Mouse (Mus musculus): ENCODE results near the gene Nmnat2.

Nmnat2 gene

DNA sequence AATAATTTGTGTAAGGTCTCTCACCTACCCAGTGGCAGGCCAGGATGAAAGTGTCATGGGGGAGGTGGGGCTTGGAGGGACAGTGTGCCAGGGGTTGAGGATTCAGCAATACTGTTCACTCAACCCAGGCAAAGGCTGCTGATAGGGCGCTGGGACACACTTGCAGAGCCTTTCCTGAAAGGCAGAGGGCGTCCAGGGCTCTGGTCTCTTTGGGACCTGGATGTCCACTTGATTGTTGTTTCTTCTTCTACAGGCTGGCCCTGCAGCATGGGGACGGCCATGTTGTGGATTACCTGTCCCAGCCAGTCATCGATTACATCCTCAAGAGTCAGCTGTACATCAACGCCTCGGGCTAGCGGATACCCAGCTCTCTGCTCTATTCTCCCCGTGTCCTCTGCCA, 160.5 kb downstream of the Nmnat2 start:
- Histone ChIP-seq H3K27me3 (ENCODE audit: control insufficient read depth, insufficient read depth, low read length, poor library complexity, severe bottlenecking) (no peaks in the 10 kb centered on the region), H3K36me3 (ENCODE audit: control insufficient read depth, insufficient read depth, low read length, poor library complexity, severe bottlenecking) (no peaks in the 10 kb centered on the region)
- DNase-seq (ENCODE audit: low read depth, low spot score) = no peak

GRCm38 (mm10) chr1:153120544-153120943, 165.8 kb downstream of the Nmnat2 start:
- DNase-seq (ENCODE audit: low read depth, low spot score) = no peak
- Histone ChIP-seq H3K36me3 (ENCODE audit: control insufficient read depth, insufficient read depth, low read length, poor library complexity, severe bottlenecking) (no peaks in the 10 kb centered on the region), H3K27me3 (ENCODE audit: control insufficient read depth, insufficient read depth, low read length, poor library complexity, severe bottlenecking) (no peaks in the 10 kb centered on the region)

GRCm38 (mm10) chr1:153121320-153121719, 166.5 kb downstream of the Nmnat2 start:
- DNase-seq (ENCODE audit: low read depth, low spot score) = no peak
- H3K36me3 ChIP-seq (ENCODE audit: control insufficient read depth, insufficient read depth, low read length, poor library complexity, severe bottlenecking) = no peaks in the 10 kb centered on the region
- no peaks in the 10 kb centered on the region for H3K27me3 ChIP-seq (ENCODE audit: control insufficient read depth, insufficient read depth, low read length, poor library complexity, severe bottlenecking)

DNA sequence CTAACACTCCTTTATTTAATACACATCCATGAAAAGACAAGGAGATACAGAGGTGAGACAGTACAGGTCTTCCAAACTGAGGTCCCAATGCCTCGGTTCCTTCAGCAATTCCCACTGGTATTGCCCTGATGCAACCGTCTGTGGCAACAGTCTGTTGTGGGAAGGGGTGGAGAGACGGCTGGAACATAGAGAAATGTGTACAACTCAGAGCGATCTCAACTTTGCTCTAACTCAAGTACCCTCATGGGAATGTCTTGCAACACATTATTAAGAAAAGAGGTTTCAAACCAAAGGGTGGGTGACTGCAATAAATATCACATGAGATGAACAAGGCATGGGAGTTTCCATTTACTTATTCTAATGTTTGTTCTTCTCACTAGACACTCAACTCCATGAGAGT, 168.0 kb downstream of the Nmnat2 start:
- no peak for DNase-seq (ENCODE audit: low read depth, low spot score)
- no peaks in the 10 kb centered on the region for H3K36me3 ChIP-seq (ENCODE audit: control insufficient read depth, insufficient read depth, low read length, poor library complexity, severe bottlenecking)
- no peaks in the 10 kb centered on the region for H3K27me3 ChIP-seq (ENCODE audit: control insufficient read depth, insufficient read depth, low read length, poor library complexity, severe bottlenecking)

- Histone ChIP-seq H3K27me3 (ENCODE audit: control insufficient read depth, insufficient read depth, low read length, poor library complexity, severe bottlenecking) (no peaks in the 10 kb centered on the region), H3K36me3 (ENCODE audit: control insufficient read depth, insufficient read depth, low read length, poor library complexity, severe bottlenecking) (no peaks in the 10 kb centered on the region)
- no peak for DNase-seq (ENCODE audit: low read depth, low spot score)
These were observed 169.7 kb downstream of the Nmnat2 start for GRCm38 (mm10) chr1:153124502-153124901.

DNA sequence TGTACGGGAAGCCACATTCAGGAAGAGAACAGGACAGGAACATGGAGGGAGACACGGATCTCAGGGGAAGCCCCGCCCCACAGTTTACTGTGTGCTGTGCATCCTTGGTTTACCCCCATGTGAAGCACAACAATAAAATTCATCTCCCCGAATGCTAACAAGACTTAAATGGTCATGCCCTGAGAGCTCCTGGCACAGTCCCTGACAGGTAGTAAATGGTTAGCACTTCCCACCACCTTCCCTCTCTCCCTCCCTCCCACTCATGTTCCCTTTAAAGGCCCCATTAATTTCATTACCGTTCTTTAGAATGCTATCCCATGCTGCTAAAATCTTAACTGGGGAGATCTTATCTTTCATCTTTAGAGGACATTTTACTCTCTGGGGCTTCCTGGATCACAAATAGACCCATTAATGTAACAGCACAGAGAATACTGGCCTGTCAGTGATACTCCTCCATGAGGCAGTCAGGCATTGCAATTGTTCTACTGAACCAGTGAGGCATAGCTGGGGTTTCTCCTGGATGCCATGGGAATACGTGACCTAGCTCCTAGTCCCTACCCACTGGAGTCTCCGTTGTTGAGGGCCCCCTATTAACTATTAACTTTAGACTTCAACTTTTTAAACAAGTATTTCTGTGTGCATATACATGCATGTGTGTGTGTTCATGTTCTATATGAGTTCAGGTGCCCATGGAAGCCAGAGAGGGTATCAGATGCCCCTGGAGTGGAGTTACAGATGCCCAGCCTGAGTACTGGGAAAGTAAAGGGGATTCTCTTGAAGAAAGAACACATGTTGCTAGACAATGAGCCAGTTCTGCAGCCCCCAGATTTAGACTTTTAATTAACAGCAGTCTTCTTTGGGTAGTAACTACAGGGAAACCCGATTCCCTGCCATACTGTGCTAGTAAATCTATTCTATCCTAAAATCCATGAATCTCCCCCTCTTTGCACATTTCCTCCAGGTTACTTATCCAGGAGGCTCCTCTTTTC, 170.8 kb downstream of the Nmnat2 start:
- Histone ChIP-seq H3K27me3 (ENCODE audit: control insufficient read depth, insufficient read depth, low read length, poor library complexity, severe bottlenecking) (no peaks in the 10 kb centered on the region), H3K36me3 (ENCODE audit: control insufficient read depth, insufficient read depth, low read length, poor library complexity, severe bottlenecking) (no peaks in the 10 kb centered on the region)
- no peak for DNase-seq (ENCODE audit: low read depth, low spot score)

DNA sequence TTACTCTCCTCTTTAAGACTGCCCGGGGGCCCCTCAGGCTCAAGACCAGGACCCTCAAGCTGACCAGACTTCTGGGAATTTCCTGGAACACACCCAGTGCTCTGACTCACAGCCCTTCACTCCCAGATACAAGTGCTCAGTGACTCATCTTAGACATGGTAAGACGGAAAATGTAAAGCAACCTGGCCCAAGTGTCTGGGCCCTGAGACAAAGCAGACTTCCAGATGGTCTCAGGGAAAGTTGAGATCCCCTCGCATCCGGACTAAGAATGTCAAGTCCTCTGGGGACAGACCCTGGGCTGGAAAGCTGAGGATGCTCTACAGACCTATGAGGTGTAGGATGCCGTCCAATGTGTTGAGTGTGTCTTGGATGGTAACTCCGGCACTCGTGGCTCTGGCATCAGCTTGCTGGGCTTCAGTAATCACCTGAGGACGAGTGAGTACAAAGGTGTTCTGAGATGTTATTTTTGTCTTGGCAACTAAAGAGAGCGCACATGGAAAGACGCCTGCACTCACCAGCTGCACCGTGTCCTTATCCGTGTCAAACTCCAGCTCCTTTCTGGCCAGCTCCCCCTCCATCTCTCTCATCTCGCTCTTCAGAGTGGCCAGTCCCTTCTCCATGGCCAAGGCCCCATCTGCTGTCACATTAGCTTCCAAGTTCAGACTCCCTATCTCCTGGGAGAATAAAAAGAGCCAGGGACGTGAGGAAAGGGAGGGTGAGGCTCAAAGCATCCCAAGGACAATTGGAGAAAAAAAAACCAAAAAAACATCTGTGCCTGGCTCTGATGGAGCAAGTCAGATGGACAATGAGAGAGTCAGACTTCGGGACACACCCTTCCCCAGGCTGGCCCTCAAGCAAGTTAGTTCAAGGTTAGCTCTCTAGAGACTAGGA, 171.9 kb downstream of the Nmnat2 start:
- Histone ChIP-seq H3K27me3 (ENCODE audit: control insufficient read depth, insufficient read depth, low read length, poor library complexity, severe bottlenecking) (no peaks in the 10 kb centered on the region), H3K36me3 (ENCODE audit: control insufficient read depth, insufficient read depth, low read length, poor library complexity, severe bottlenecking) (no peaks in the 10 kb centered on the region)
- no peak for DNase-seq (ENCODE audit: low read depth, low spot score)

DNA sequence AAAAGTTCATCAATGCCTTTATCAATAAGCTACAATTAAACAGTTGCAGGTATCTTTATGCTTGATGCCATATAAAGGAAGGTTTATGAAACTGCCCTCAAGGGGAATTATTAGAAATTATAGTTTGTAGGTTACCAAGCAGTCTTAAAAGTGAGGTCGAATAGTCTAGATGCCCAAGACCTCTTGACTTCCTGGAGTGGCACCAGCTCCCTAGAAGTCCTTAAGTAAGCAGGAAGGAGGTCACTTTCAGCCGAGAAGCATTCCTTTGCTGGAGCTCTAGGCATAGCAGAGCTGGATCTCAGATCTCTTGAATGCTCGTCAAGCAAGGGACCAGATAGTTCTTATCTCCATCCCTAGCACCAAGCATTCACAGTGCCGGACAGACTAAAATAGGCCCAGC, 172.8 kb downstream of the Nmnat2 start:
- Histone ChIP-seq H3K36me3 (ENCODE audit: control insufficient read depth, insufficient read depth, low read length, poor library complexity, severe bottlenecking) (no peaks in the 10 kb centered on the region), H3K27me3 (ENCODE audit: control insufficient read depth, insufficient read depth, low read length, poor library complexity, severe bottlenecking) (no peaks in the 10 kb centered on the region)
- no peak for DNase-seq (ENCODE audit: low read depth, low spot score)

DNA sequence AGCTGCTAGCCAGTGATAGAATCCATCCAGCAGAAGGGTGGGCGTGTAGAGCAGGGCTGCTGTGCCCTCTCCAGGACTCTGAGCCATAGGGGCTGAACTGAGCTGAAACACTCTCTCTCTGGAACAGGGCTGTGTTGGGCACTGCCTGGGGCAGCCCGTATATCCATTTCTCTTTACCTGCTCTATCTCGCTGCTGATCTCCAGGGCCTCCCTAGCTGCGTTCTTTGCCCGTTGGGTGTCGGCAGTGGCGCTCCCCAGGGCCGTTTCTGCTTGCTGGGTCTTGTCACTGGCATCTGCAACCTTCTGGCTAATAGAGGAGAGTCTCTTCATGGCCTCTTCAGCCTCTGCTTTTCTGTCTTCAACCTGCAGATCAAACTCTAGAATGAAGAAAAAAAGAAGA, 174.0 kb downstream of the Nmnat2 start:
- no peaks in the 10 kb centered on the region for H3K36me3 ChIP-seq (ENCODE audit: control insufficient read depth, insufficient read depth, low read length, poor library complexity, severe bottlenecking)
- no peaks in the 10 kb centered on the region for H3K27me3 ChIP-seq (ENCODE audit: control insufficient read depth, insufficient read depth, low read length, poor library complexity, severe bottlenecking)
- DNase-seq (ENCODE audit: low read depth, low spot score) = no peak

DNA sequence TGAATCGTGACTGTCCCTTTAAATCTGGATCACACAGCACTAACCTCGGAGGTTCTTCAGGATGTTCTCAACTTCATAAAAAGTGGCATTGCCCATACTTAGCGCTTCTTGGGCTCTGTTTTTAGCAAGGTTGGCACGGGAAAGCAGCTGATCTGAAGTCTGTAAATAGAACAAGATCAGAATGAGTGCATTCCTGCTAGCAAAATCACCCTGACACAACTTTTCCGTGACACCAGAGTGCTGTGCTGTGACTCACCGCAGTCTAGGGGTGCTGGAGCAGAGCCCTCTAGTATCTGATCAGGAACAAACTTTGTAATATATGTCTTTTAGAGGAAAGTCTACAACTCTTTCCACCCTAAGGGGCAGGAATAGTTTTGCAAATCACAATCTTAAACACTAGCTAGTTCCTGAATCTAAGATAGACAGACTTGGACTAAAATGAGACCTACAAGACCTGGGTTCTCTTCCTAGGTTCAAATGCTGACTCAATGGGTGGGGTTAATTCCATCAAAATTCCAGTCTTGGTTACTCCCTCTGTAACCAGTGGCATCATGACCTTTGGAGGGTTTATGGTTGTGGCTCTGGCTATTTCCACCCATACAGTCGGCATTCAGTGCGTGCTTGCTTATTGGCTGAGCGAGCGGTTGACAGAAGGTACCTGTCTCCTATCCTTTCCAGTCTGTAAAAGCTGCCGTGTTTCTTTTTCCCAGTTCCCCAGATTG, 175.4 kb downstream of the Nmnat2 start:
- Histone ChIP-seq H3K27me3 (ENCODE audit: control insufficient read depth, insufficient read depth, low read length, poor library complexity, severe bottlenecking) (no peaks in the 10 kb centered on the region), H3K36me3 (ENCODE audit: control insufficient read depth, insufficient read depth, low read length, poor library complexity, severe bottlenecking) (no peaks in the 10 kb centered on the region)
- DNase-seq (ENCODE audit: low read depth, low spot score) = no peak

- no peaks in the 10 kb centered on the region for H3K27me3 ChIP-seq (ENCODE audit: control insufficient read depth, insufficient read depth, low read length, poor library complexity, severe bottlenecking)
- DNase-seq (ENCODE audit: low read depth, low spot score) = no peak
- H3K36me3 ChIP-seq (ENCODE audit: control insufficient read depth, insufficient read depth, low read length, poor library complexity, severe bottlenecking) = no peaks in the 10 kb centered on the region
These were observed 179.3 kb downstream of the Nmnat2 start for GRCm38 (mm10) chr1:153133865-153134781.

DNA sequence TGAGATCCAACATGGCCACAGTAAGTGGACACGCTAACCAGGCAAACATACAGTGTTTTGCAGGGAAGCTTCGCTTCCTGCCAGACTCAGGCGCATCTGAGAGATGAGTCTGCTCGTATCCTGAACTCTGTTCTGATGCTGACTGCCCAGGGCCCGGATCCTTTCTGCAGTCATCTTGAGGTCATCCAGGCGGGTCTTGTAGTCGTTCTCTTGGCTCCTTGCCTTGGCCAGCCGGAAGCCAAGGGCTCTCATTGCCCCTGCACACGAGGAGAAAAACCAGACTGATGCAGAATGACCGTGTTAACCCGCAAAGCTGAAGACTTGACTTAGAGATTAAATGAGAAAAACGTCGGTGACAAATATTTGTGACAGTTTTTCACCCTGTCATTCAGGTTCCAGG, 181.9 kb downstream of the Nmnat2 start:
- H3K36me3 ChIP-seq (ENCODE audit: control insufficient read depth, insufficient read depth, low read length, poor library complexity, severe bottlenecking) = no peaks in the 10 kb centered on the region
- no peaks in the 10 kb centered on the region for H3K27me3 ChIP-seq (ENCODE audit: control insufficient read depth, insufficient read depth, low read length, poor library complexity, severe bottlenecking)

GRCm38 (mm10) chr1:153138486-153138885, 183.7 kb downstream of the Nmnat2 start:
- DNase-seq (ENCODE audit: low read depth, low spot score) = no peak
- H3K36me3 ChIP-seq (ENCODE audit: control insufficient read depth, insufficient read depth, low read length, poor library complexity, severe bottlenecking) = no peaks in the 10 kb centered on the region

More for the DNA sequence above, 181.9 kb downstream of the Nmnat2 start:
- DNase-seq (ENCODE audit: low read depth, low spot score) = no peak

GRCm38 (mm10) chr1:153139635-153140034, 184.8 kb downstream of the Nmnat2 start:
- no peaks in the 10 kb centered on the region for H3K36me3 ChIP-seq (ENCODE audit: control insufficient read depth, insufficient read depth, low read length, poor library complexity, severe bottlenecking)
- no peaks in the 10 kb centered on the region for H3K27me3 ChIP-seq (ENCODE audit: control insufficient read depth, insufficient read depth, low read length, poor library complexity, severe bottlenecking)
- no peak for DNase-seq (ENCODE audit: low read depth, low spot score)

More at GRCm38 (mm10) chr1:153138486-153138885, 183.7 kb downstream of the Nmnat2 start:
- no peaks in the 10 kb centered on the region for H3K27me3 ChIP-seq (ENCODE audit: control insufficient read depth, insufficient read depth, low read length, poor library complexity, severe bottlenecking)

Data from splenic B cell, adult 2 months (primary cell).